Mouse (Mus musculus): ENCODE data around the gene Gas2.
A peak's percentile ranks its signal among the peaks of the same experiment; 100 is the strongest.

Gas2 gene

GRCm38 (mm10) chr7:51861250-51862096, at the start of gene Gas2:
Gene Gas2 (plus strand): TSS chr7:51862015.
- peak; percentile 95 for DNase-seq (ENCODE audit: low read depth, low spot score)

GRCm38 (mm10) chr7:51815473-51816282, 46.1 kb upstream of the Gas2 start:
- DNase-seq (ENCODE audit: low read depth, low spot score) = peak; percentile 79

- DNase-seq (ENCODE audit: low read depth, low spot score) = no peak
Observed at GRCm38 (mm10) chr7:51816283-51816839, 45.5 kb upstream of the Gas2 start.

GRCm38 (mm10) chr7:51818251-51818974, 43.4 kb upstream of the Gas2 start:
- DNase-seq (ENCODE audit: low read depth, low spot score) = no peak

GRCm38 (mm10) chr7:51819891-51820290, 41.9 kb upstream of the Gas2 start:
- DNase-seq (ENCODE audit: low read depth, low spot score) = peak; percentile 96

- peak; percentile 25 for DNase-seq (ENCODE audit: low read depth, low spot score)
Observed at GRCm38 (mm10) chr7:51821467-51821866, 40.3 kb upstream of the Gas2 start.

GRCm38 (mm10) chr7:51823562-51824338, 38.1 kb upstream of the Gas2 start:
- no peak for DNase-seq (ENCODE audit: low read depth, low spot score)

- DNase-seq (ENCODE audit: low read depth, low spot score) = peak; percentile 83
Observed at GRCm38 (mm10) chr7:51831917-51832316, 29.9 kb upstream of the Gas2 start.

GRCm38 (mm10) chr7:51840515-51840914, 21.3 kb upstream of the Gas2 start:
- DNase-seq (ENCODE audit: low read depth, low spot score) = peak; percentile 19

GRCm38 (mm10) chr7:51850877-51851276, 10.9 kb upstream of the Gas2 start:
- no peak for DNase-seq (ENCODE audit: low read depth, low spot score)

- DNase-seq (ENCODE audit: low read depth, low spot score) = peak; percentile 32
Observed at GRCm38 (mm10) chr7:51851890-51852507, 9.8 kb upstream of the Gas2 start.

GRCm38 (mm10) chr7:51862097-51862492, 280 bp downstream of the Gas2 start, which contains the start of gene Fancf:
Gene Fancf (minus strand): TSS chr7:51862267.
- DNase-seq (ENCODE audit: low read depth, low spot score) = peak; percentile 98

GRCm38 (mm10) chr7:51862842-51863241, 1.0 kb downstream of the Gas2 start:
- DNase-seq (ENCODE audit: low read depth, low spot score) = no peak

GRCm38 (mm10) chr7:51865336-51865735, 3.5 kb downstream of the Gas2 start:
- DNase-seq (ENCODE audit: low read depth, low spot score) = no peak

- no peak for DNase-seq (ENCODE audit: low read depth, low spot score)
Observed at GRCm38 (mm10) chr7:51867983-51868382, 6.2 kb downstream of the Gas2 start.

- DNase-seq (ENCODE audit: low read depth, low spot score) = no peak
Observed at GRCm38 (mm10) chr7:51872041-51872440, 10.2 kb downstream of the Gas2 start.

- no peak for DNase-seq (ENCODE audit: low read depth, low spot score)
Observed at GRCm38 (mm10) chr7:51872597-51872996, 10.8 kb downstream of the Gas2 start.

- no peak for DNase-seq (ENCODE audit: low read depth, low spot score)
Observed at GRCm38 (mm10) chr7:51876316-51876715, 14.5 kb downstream of the Gas2 start.

- no peak for DNase-seq (ENCODE audit: low read depth, low spot score)
Observed at GRCm38 (mm10) chr7:51878730-51879129, 16.9 kb downstream of the Gas2 start.

- DNase-seq (ENCODE audit: low read depth, low spot score) = peak; percentile 84
Observed at GRCm38 (mm10) chr7:51879136-51879723, 17.4 kb downstream of the Gas2 start.
